Comparison of ENCODE assay signal across 10 mouse cellular contexts in the genomic region with DNA sequence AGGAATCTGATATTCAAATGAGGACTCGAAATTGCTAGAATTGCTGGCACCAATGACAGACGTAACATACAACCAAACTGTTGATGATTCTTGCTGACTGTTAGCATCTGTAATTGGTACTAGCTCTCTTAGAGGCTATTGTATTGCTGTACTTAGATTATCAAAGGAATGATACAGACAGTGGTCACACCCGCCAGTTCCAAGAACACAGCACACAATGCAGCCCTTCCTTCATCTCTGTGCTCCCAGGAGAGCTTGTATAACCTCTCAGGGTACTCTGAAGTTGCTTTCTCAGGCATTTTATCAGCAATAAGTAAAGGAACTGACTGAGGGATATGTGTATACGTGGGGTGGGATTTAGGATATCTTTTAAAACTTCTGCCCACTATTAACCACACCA.
"Had no signal": no experiment of that assay in that cellular context is flagged by ENCODE, and none has a peak within 500 bp of the region (broad histone marks: within the 10 kb centered on the region; RNA-seq: fewer than 3 reads in every experiment).

No protein-coding gene starts in this region.

- H3K27me3 ChIP-seq: kidney, embryonic 15.5 days; limb, embryonic 13.5 days; midbrain, embryonic 13.5 days; neural tube, embryonic 13.5 days had no signal

- H3K9ac ChIP-seq: kidney, embryonic 15.5 days; limb, embryonic 13.5 days; liver, embryonic 14.5 days; lung, embryonic 14.5 days; midbrain, embryonic 13.5 days; neural tube, embryonic 13.5 days had no signal

- H3K27ac ChIP-seq: kidney, embryonic 15.5 days; limb, embryonic 13.5 days; liver, embryonic 14.5 days; midbrain, embryonic 13.5 days; neural tube, embryonic 13.5 days had no signal

- DNase-seq: left cerebral cortex, postnatal 4 days; right cerebral cortex, postnatal 14 days; thymus, postnatal 4 days had no signal

- H3K4me2 ChIP-seq: kidney, embryonic 15.5 days; limb, embryonic 13.5 days; lung, embryonic 14.5 days; midbrain, embryonic 13.5 days; neural tube, embryonic 13.5 days had no signal

- H3K4me3 ChIP-seq: kidney, embryonic 15.5 days; limb, embryonic 13.5 days; midbrain, embryonic 13.5 days; neural tube, embryonic 13.5 days had no signal

- ATAC-seq: intestine, embryonic 16.5 days; midbrain, embryonic 13.5 days had no signal

- H3K36me3 ChIP-seq: kidney, embryonic 15.5 days; limb, embryonic 13.5 days; midbrain, embryonic 13.5 days; neural tube, embryonic 13.5 days had no signal

- H3K4me1 ChIP-seq: kidney, embryonic 15.5 days; limb, embryonic 13.5 days; midbrain, embryonic 13.5 days; neural tube, embryonic 13.5 days had no signal

- H3K9me3 ChIP-seq: kidney, embryonic 15.5 days; limb, embryonic 13.5 days; neural tube, embryonic 13.5 days had no signal
